Mouse (Mus musculus) brain, embryonic 14.5 days (tissue): Measurements from ENCODE around the gene Tldc2.

Experiments
- CTCF ChIP-seq: fragments of 200-500 bp; IDR thresholded peaks from 2 replicates; pipeline ENCODE4 v1.5.1; 2012; ENCODE audit warnings: inconsistent platforms, mild to moderate bottlenecking, moderate library complexity, borderline replicate concordance; ENCODE audit not compliant: insufficient read depth, insufficient read length; ENCODE audit errors: extremely low read depth
- POLR2A ChIP-seq: fragments of 200-500 bp; IDR thresholded peaks from 2 replicates; pipeline ENCODE4 v1.6.1; 2012; ENCODE audit warnings: mild to moderate bottlenecking, inconsistent platforms, borderline replicate concordance; ENCODE audit not compliant: poor library complexity, insufficient read depth, insufficient read length, severe bottlenecking; ENCODE audit errors: extremely low read depth

DNA sequence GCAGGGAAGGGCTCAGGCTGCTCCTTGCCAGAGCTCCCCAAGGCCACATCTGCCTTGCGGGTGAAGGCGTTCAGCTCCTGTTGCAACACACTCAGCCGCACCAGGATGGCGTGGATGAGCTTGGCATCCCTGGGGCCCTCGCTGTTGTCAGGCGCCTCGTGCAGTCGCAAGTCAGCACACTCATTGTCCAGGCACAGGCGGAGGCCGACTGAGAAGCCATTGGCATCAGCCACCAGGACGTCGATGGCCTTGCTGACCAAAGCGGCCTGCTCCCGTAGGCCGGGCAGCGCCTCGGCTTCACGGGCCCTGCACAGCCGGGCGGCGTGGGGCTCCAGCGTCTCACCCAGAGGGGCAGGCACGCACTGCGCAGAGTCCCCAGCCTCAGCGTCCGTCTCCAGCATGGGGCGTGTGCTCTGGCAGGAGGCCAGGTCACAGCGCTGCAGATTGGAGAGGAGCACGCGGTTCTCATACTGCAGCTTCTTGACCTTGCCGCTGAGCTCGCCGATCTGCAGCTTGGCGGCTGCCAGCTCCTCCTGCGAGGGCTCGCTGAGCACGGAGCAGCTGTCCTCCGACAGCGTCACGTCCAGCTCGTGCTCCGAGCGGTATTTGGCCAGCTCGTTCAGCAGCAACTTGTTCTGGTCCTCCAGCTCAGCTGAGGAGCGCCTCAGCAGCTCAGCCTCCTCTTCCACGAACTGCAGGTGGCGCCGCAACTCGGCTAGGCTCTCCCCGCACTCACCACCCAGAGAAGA lies 46.8 kb upstream of the Tldc2 start:
- 0 out of 2 replicates have a peak, but pooled peaks have one; percentile 10 for TF ChIP-seq CTCF
- TF ChIP-seq POLR2A: no peak
